Mouse (Mus musculus): ENCODE data around the gene Slc26a8. TPM values are rescaled to one million over a fixed set of nuclear protein-coding genes. Genes with fewer than 3 reads are reported as not detected.

Slc26a8 gene
- total and polyA plus RNA-seq, 3 experiments = 0.58 to 1.6 TPM; not detected in 1

GRCm38 (mm10) chr17:28615332-28615731 is 74.7 kb downstream of the Slc26a8 start:
- Histone ChIP-seq H3K9ac (ENCODE audit: control insufficient read depth, low read depth, low read length, poor library complexity, severe bottlenecking) (no peak overlapping the region), H3K9me3 (replicated peaks; ENCODE audit: insufficient read depth, low read length) (no peaks in the 10 kb centered on the region), H3K4me3 (ENCODE audit: control insufficient read depth in 1 of 2, insufficient read depth in 1 of 2, low read depth in 2 of 2, low read length in 2 of 2) (no peak overlapping the region), H3K27ac (ENCODE audit: control insufficient read depth, low read depth, low read length) (no peak overlapping the region), H3K27me3 (ENCODE audit: control insufficient read depth in 1 of 2, insufficient read depth in 2 of 2, low read length in 2 of 2) (no peaks in the 10 kb centered on the region), H3K36me3 (ENCODE audit: control insufficient read depth in 1 of 2, insufficient read depth in 2 of 2, low read length in 2 of 2) (peaks cover 44 to 69% of the 10 kb centered on the region in 2 experiments), H3K4me1 (ENCODE audit: control insufficient read depth in 1 of 2, insufficient read depth in 2 of 2, low read length in 2 of 2) (peaks cover 30 to 41% of the 10 kb centered on the region in 2 experiments), H3K79me2 (ENCODE audit: control insufficient read depth, insufficient read depth, low read length, poor library complexity) (peaks cover 78% of the 10 kb centered on the region)
- DNase-seq (ENCODE audit: low read depth, low spot score) = no peak
- TF ChIP-seq POLR2A (IDR thresholded peaks at IDR 0.05; ENCODE audit: control insufficient read depth in 1 of 2, insufficient read depth in 1 of 2, low read depth in 1 of 2, low read length in 2 of 2, poor library complexity in 1 of 2) (peak in 1 of 2 experiments; percentile 5; a peak in 1 of 4 replicates), NRF1 (IDR thresholded peaks at IDR 0.05; ENCODE audit: insufficient read depth, low read depth, low read length, poor library complexity, severe bottlenecking) (no peak), ZNF384 (IDR thresholded peaks at IDR 0.05; ENCODE audit: low read depth, low read length) (peak; percentile 42; the same call in 1 of the 2 replicates)

GRCm38 (mm10) chr17:28613096-28613495 is 76.9 kb downstream of the Slc26a8 start:
- H3K27ac ChIP-seq (ENCODE audit: control insufficient read depth, low read depth, low read length) = peak overlapping the region; percentile 28
- peaks cover 30 to 54% of the 10 kb centered on the region in 2 experiments for H3K36me3 ChIP-seq (ENCODE audit: control insufficient read depth in 1 of 2, insufficient read depth in 2 of 2, low read length in 2 of 2)
- no peaks in the 10 kb centered on the region for H3K9me3 ChIP-seq (replicated peaks; ENCODE audit: insufficient read depth, low read length)
- H3K4me3 ChIP-seq (ENCODE audit: control insufficient read depth in 1 of 2, insufficient read depth in 1 of 2, low read depth in 2 of 2, low read length in 2 of 2) = no peak overlapping the region
- TF ChIP-seq ZNF384 (IDR thresholded peaks at IDR 0.05; ENCODE audit: low read depth, low read length) (peak; percentile 66), MAX (IDR thresholded peaks at IDR 0.05; ENCODE audit: low read length) (no peak)
- H3K27me3 ChIP-seq (ENCODE audit: control insufficient read depth in 1 of 2, insufficient read depth in 2 of 2, low read length in 2 of 2) = no peaks in the 10 kb centered on the region
- H3K9ac ChIP-seq (ENCODE audit: control insufficient read depth, low read depth, low read length, poor library complexity, severe bottlenecking) = no peak overlapping the region
- DNase-seq (ENCODE audit: low read depth, low spot score) = no peak
- H3K79me2 ChIP-seq (ENCODE audit: control insufficient read depth, insufficient read depth, low read length, poor library complexity) = peaks cover 66% of the 10 kb centered on the region
- peaks cover 25 to 30% of the 10 kb centered on the region in 2 experiments for H3K4me1 ChIP-seq (ENCODE audit: control insufficient read depth in 1 of 2, insufficient read depth in 2 of 2, low read length in 2 of 2)

- Histone ChIP-seq H3K4me1 (ENCODE audit: control insufficient read depth in 1 of 2, insufficient read depth in 2 of 2, low read length in 2 of 2) (peaks cover 22 to 25% of the 10 kb centered on the region in 2 experiments), H3K36me3 (ENCODE audit: control insufficient read depth in 1 of 2, insufficient read depth in 2 of 2, low read length in 2 of 2) (peaks cover 33 to 49% of the 10 kb centered on the region in 2 experiments)
- DNase-seq (ENCODE audit: low read depth, low spot score) = peak; percentile 59
- no peak for TF ChIP-seq GABPA (IDR thresholded peaks at IDR 0.05; ENCODE audit: low read depth, low read length)
- TF ChIP-seq MXI1 (IDR thresholded peaks at IDR 0.05; ENCODE audit: low read depth, low read length) = 0 out of 2 replicates have a peak, but pooled peaks have one; percentile 41
- TF ChIP-seq TAL1 (IDR thresholded peaks at IDR 0.05; ENCODE audit: low read length) = no peak
- no peak for TF ChIP-seq MAZ (IDR thresholded peaks at IDR 0.05; ENCODE audit: low read depth, low read length)
- no peak for TF ChIP-seq SMC3 (IDR thresholded peaks at IDR 0.05; ENCODE audit: low read depth, low read length)
- no peak for TF ChIP-seq E2F4 (IDR thresholded peaks at IDR 0.05; ENCODE audit: borderline replicate concordance, low read depth, low read length)
- 0 out of 2 replicates have a peak, but pooled peaks have one; percentile 30 for TF ChIP-seq CHD1 (IDR thresholded peaks at IDR 0.05; ENCODE audit: low read depth, low read length)
- TF ChIP-seq TCF12 (IDR thresholded peaks at IDR 0.05; ENCODE audit: low read depth, low read length) = 0 out of 2 replicates have a peak, but pooled peaks have one; percentile 38
- no peak for TF ChIP-seq MEF2A (IDR thresholded peaks at IDR 0.05; ENCODE audit: extremely low read depth, insufficient replicate concordance, low read depth, low read length, poor library complexity, severe bottlenecking)
- TF ChIP-seq ETS1 (IDR thresholded peaks at IDR 0.05; ENCODE audit: low read depth, low read length) = peak; percentile 33; the same call in 1 of the 2 replicates
- peak in 1 of 2 experiments; percentile 20; a peak in 1 of 4 replicates for TF ChIP-seq EP300 (IDR thresholded peaks at IDR 0.05; ENCODE audit: low read depth in 1 of 2, low read length in 2 of 2)
- TF ChIP-seq UBTF (IDR thresholded peaks at IDR 0.05; ENCODE audit: borderline replicate concordance, insufficient read depth, low read depth, low read length) = no peak
- TF ChIP-seq CTCF (IDR thresholded peaks at IDR 0.05 in 2 of 3, conservative IDR thresholded peaks at IDR 0.05 in 1 of 3; ENCODE audit: control insufficient read depth in 1 of 3, insufficient read depth in 1 of 3, low read depth in 2 of 3, low read length in 3 of 3, poor library complexity in 1 of 3, severe bottlenecking in 1 of 3) = no peak
- TF ChIP-seq BHLHE40 (IDR thresholded peaks at IDR 0.05; ENCODE audit: borderline replicate concordance, low read depth, low read length) = no peak
- no peak for TF ChIP-seq POLR2AphosphoS5 (IDR thresholded peaks at IDR 0.05; ENCODE audit: borderline replicate concordance, low read depth, low read length)
- TF ChIP-seq ZMIZ1 (IDR thresholded peaks at IDR 0.05; ENCODE audit: low read depth, low read length) = no peak
- peak; percentile 74 for TF ChIP-seq GATA1 (IDR thresholded peaks at IDR 0.05; ENCODE audit: low read depth, low read length)
- TF ChIP-seq NELFE (IDR thresholded peaks at IDR 0.05; ENCODE audit: low read depth, low read length) = no peak
- no peak for TF ChIP-seq RAD21 (IDR thresholded peaks at IDR 0.05; ENCODE audit: low read depth, low read length)
- no peak for TF ChIP-seq MAFK (IDR thresholded peaks at IDR 0.05; ENCODE audit: borderline replicate concordance, low read depth, low read length)
- TF ChIP-seq POLR2AphosphoS2 (IDR thresholded peaks at IDR 0.05; ENCODE audit: low read length) = no peak; the same call in 1 of the 2 replicates
Measured at GRCm38 (mm10) chr17:28612603-28613002, 77.4 kb downstream of the Slc26a8 start.

More at GRCm38 (mm10) chr17:28612603-28613002, 77.4 kb downstream of the Slc26a8 start:
- H3K9me3 ChIP-seq (replicated peaks; ENCODE audit: insufficient read depth, low read length) = no peaks in the 10 kb centered on the region
- H3K4me3 ChIP-seq (ENCODE audit: control insufficient read depth in 1 of 2, insufficient read depth in 1 of 2, low read depth in 2 of 2, low read length in 2 of 2) = no peak overlapping the region
- H3K9ac ChIP-seq (ENCODE audit: control insufficient read depth, low read depth, low read length, poor library complexity, severe bottlenecking) = no peak overlapping the region
- H3K27ac ChIP-seq (ENCODE audit: control insufficient read depth, low read depth, low read length) = peak overlapping the region; percentile 32; the same call in 1 of the 2 replicates
- H3K79me2 ChIP-seq (ENCODE audit: control insufficient read depth, insufficient read depth, low read length, poor library complexity) = peaks cover 61% of the 10 kb centered on the region
- H3K27me3 ChIP-seq (ENCODE audit: control insufficient read depth in 1 of 2, insufficient read depth in 2 of 2, low read length in 2 of 2) = no peaks in the 10 kb centered on the region

All from MEL (cell line).